Mouse (Mus musculus): ENCODE data around the gene Elfn2.

GRCm38 (mm10) chr15:78635231-78635630 is 83.3 kb downstream of the Elfn2 start:
- TF ChIP-seq POLR2A (IDR thresholded peaks at IDR 0.05; ENCODE audit: low read depth, low read length) (no peak), CTCF (IDR thresholded peaks at IDR 0.05; ENCODE audit: extremely low read depth, insufficient read length, insufficient replicate concordance, low read depth, low read length) (no peak)
